Mouse (Mus musculus) monocyte, adult 2 months (primary cell): ENCODE measurements around the gene Dffa.
"Not testable (repeated sequence)": the region's sequence is repeated elsewhere in the genome, so short reads cannot be mapped to it uniquely, and the experiment has no call there.

Experiments used
- DNase-seq, 2 experiments: peaks; one replicate each; pipeline ENCODE4 v3.0.0; 2022; ENCODE audit warnings: low spot score in 2 of 2, low read depth in 1 of 2

The Dffa gene

GRCm38 (mm10) chr4:149147528-149147927, 43.6 kb downstream of the Dffa start:
- no peak for DNase-seq

GRCm38 (mm10) chr4:149148084-149148483, 44.1 kb downstream of the Dffa start:
- no peak for DNase-seq

GRCm38 (mm10) chr4:149149196-149149595, 45.2 kb downstream of the Dffa start:
- DNase-seq: no peak

GRCm38 (mm10) chr4:149149611-149150010, 45.7 kb downstream of the Dffa start:
- no peak for DNase-seq

GRCm38 (mm10) chr4:149150256-149150655, 46.3 kb downstream of the Dffa start:
- DNase-seq: no peak

- DNase-seq: no peak
These were observed 46.8 kb downstream of the Dffa start for GRCm38 (mm10) chr4:149150721-149151120.

GRCm38 (mm10) chr4:149154859-149155258, 50.9 kb downstream of the Dffa start:
- DNase-seq: no peak

- peak; percentile 63 to 68 for DNase-seq
These were observed 51.8 kb downstream of the Dffa start for GRCm38 (mm10) chr4:149155711-149156110.

GRCm38 (mm10) chr4:149157415-149157973, 53.5 kb downstream of the Dffa start:
- no peak for DNase-seq

GRCm38 (mm10) chr4:149159203-149159602, 55.3 kb downstream of the Dffa start:
- no peak for DNase-seq

- no peak for DNase-seq
These were observed 55.9 kb downstream of the Dffa start for GRCm38 (mm10) chr4:149159891-149160290.

GRCm38 (mm10) chr4:149161166-149161565, 57.2 kb downstream of the Dffa start:
- no peak for DNase-seq

- no peak for DNase-seq
These were observed 59.2 kb downstream of the Dffa start for GRCm38 (mm10) chr4:149163196-149163595.

GRCm38 (mm10) chr4:149164150-149164549, 60.2 kb downstream of the Dffa start:
- DNase-seq: no peak

- peak; percentile 84 to 89 for DNase-seq
These were observed 62.4 kb downstream of the Dffa start, which contains the start of gene Pgd for GRCm38 (mm10) chr4:149166215-149166946. Pgd (minus strand) TSS chr4:149166771.

- no peak for DNase-seq
These were observed 63.1 kb downstream of the Dffa start for GRCm38 (mm10) chr4:149166957-149167611.

GRCm38 (mm10) chr4:149168016-149168415, 64.1 kb downstream of the Dffa start:
- no peak for DNase-seq

- DNase-seq: not testable (repeated sequence)
These were observed 66.0 kb downstream of the Dffa start for GRCm38 (mm10) chr4:149169926-149170325.
